Mouse (Mus musculus) megakaryocyte, embryonic 14.5 days (primary cell): ENCODE data around the gene Mgat4a.

ENCODE experiments used
- FLI1 ChIP-seq: IDR thresholded peaks from 2 replicates; pipeline ENCODE4 v1.6.1; 2012; ENCODE audit warnings: low read length, inconsistent platforms, mixed read lengths
- GATA1 ChIP-seq: IDR thresholded peaks from 3 replicates; pipeline ENCODE4 v1.6.1; 2012; ENCODE audit warnings: mixed read lengths, low read length, inconsistent platforms, borderline replicate concordance

- no peak for TF ChIP-seq GATA1
- no peak for TF ChIP-seq FLI1
Observed at GRCm38 (mm10) chr1:37491672-37492071, 49.1 kb downstream of the Mgat4a start.
